Mouse (Mus musculus) forebrain, embryonic 16.5 days (tissue): ENCODE results near the gene Pld5. TPM values are rescaled to one million over a fixed set of nuclear protein-coding genes. Genes with fewer than 3 reads are reported as not detected.

Source experiments
- ATAC-seq: fragments of 200-750 bp; cut with Nextera tagmentation; 2 replicates; pipeline ENCODE4 v1.8.0; 2017; ENCODE audit warnings: mild to moderate bottlenecking, moderate library complexity
- H3K27ac ChIP-seq: fragments of 300-500 bp; sonication (generic); 2 replicates; pipeline ENCODE4 v1.5.1; 2014; ENCODE audit warnings: low read length, control low read depth
- H3K27me3 ChIP-seq: fragments of 300-500 bp; sonication (generic); replicated peaks from 2 replicates; pipeline ENCODE4 v1.6.1; 2014; ENCODE audit warnings: low read length; ENCODE audit not compliant: control insufficient read depth, insufficient read depth
- H3K36me3 ChIP-seq: fragments of 300-500 bp; sonication (generic); 2 replicates; pipeline ENCODE4 v1.6.1; 2014; ENCODE audit not compliant: control insufficient read depth, insufficient read depth
- H3K4me1 ChIP-seq: fragments of 300-500 bp; sonication (generic); replicated peaks from 2 replicates; pipeline ENCODE4 v1.6.1; 2014; ENCODE audit warnings: low read length; ENCODE audit not compliant: control insufficient read depth, insufficient read depth
- H3K4me2 ChIP-seq: fragments of 300-500 bp; sonication (generic); 2 replicates; pipeline ENCODE4 v1.6.1; 2014; ENCODE audit warnings: mild to moderate bottlenecking, low read length, control low read depth
- H3K4me3 ChIP-seq: fragments of 300-500 bp; sonication (generic); replicated peaks from 2 replicates; pipeline ENCODE4 v1.5.1; 2014; ENCODE audit warnings: mild to moderate bottlenecking, low read length, control low read depth
- H3K9ac ChIP-seq: fragments of 300-500 bp; sonication (generic); replicated peaks from 2 replicates; pipeline ENCODE4 v1.6.1; 2014; ENCODE audit warnings: low read depth, low read length, control low read depth
- H3K9me3 ChIP-seq: fragments of 300-500 bp; sonication (generic); 2 replicates; pipeline ENCODE4 v1.6.1; 2016; ENCODE audit warnings: low read length; ENCODE audit not compliant: control insufficient read depth
- WGBS: fragments of 180-500 bp; shearing (Covaris S2); extraction: QIAGEN DNeasy Blood & Tissue Kit; methylation state at CpG from one replicate; pipeline ENCODE4 v1.1.7; 2014; 5-methylcytosine and 5-hydroxymethylcytosine counted together
- polyA plus RNA-seq: library from polyadenylated mRNA; unstranded; fragments of >200 nt; fragmentation: Nextera tagmentation; extraction: Ambion mirVana; gene quantifications from 2 replicates; pipeline ENCODE4 v1.2.1, GENCODE M21; 2015

Pld5 gene
- polyA plus RNA-seq, 1 experiment from 2014 or later, result 1.6 TPM

- Histone ChIP-seq H3K4me2 (no peak overlapping the region), H3K4me3 (no peak overlapping the region), H3K27me3 (no peaks in the 10 kb centered on the region), H3K27ac (no peak overlapping the region), H3K9me3 (no peaks in the 10 kb centered on the region), H3K9ac (no peak overlapping the region), H3K4me1 (peaks cover 3% of the 10 kb centered on the region), H3K36me3 (no peaks in the 10 kb centered on the region)
- WGBS, result 7% methylated on average over 12 of the region's 12 CpGs
- ATAC-seq, result peak; percentile 82
These were observed 51.9 kb downstream of the Pld5 start for GRCm38 (mm10) chr1:176223196-176223595.

DNA sequence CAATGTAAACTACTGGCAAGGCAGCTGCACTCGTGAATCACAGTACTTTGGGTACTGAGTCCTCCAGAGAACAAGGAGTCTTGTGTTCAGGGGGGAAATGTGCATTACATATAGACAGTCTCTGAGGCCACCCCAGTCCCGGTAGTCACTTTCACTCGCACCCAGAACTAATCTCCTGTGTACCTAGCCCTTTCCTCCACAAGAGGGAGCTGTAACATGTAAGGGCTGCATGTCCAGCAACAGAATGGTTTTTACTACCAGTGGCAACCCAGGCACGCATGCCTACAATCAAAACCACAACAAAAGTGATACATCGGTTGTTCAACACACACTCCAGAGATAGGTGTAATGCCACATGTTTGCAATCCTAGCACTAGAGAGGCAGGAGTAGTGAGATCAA lies 56.9 kb downstream of the Pld5 start:
- H3K4me2 ChIP-seq, result no peak overlapping the region
- H3K4me3 ChIP-seq, result no peak overlapping the region
- H3K36me3 ChIP-seq, result no peaks in the 10 kb centered on the region
- no peaks in the 10 kb centered on the region for H3K27me3 ChIP-seq
- H3K9ac ChIP-seq, result no peak overlapping the region
- 91% methylated on average over 5 of the region's 5 CpGs for WGBS
- peaks cover 7% of the 10 kb centered on the region for H3K4me1 ChIP-seq
- H3K9me3 ChIP-seq, result no peaks in the 10 kb centered on the region
- no peak for ATAC-seq
- H3K27ac ChIP-seq, result no peak overlapping the region

DNA sequence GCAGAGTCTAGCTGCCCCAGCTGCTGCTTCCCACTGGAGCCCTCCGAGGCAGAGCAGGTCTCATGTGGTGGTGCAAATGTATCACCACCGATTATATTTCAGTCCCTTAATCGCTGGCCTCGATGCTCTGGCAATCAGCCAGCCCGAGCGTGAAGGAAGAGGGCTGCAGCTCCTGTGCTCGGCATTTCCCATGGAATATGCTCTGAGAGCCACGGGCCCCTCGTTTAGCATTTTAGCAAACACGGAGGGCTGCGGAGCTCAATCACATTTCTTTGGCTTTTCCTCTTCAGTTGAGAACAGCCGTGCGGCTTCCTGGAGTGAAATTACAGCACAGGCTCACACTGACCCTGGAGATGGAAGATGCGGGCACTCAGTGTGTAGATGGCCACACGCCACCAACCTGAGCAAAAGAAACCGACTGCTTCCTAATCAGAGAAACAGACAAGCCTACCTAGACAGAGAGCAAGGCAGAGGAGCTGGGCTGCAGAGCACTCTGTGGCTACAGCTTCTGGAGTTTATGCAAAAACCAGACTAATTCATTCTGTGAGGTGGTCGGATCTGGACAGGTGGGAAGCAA lies 61.4 kb downstream of the Pld5 start:
- Histone ChIP-seq H3K4me2 (peak overlapping the region; percentile 51), H3K36me3 (no peaks in the 10 kb centered on the region), H3K9me3 (no peaks in the 10 kb centered on the region), H3K4me1 (peaks cover 7% of the 10 kb centered on the region), H3K27ac (no peak overlapping the region), H3K27me3 (no peaks in the 10 kb centered on the region), H3K9ac (peak overlapping the region; percentile 36), H3K4me3 (peak overlapping the region; percentile 28)
- peak; percentile 66 for ATAC-seq
- WGBS, result 16% methylated on average over 17 of the region's 17 CpGs

GRCm38 (mm10) chr1:176212922-176213644 lies 62.0 kb downstream of the Pld5 start:
- Histone ChIP-seq H3K4me3 (peak overlapping the region; percentile 28), H3K36me3 (no peaks in the 10 kb centered on the region), H3K9me3 (no peaks in the 10 kb centered on the region), H3K4me2 (peak overlapping the region; percentile 51), H3K4me1 (peaks cover 7% of the 10 kb centered on the region), H3K27ac (no peak overlapping the region), H3K27me3 (no peaks in the 10 kb centered on the region), H3K9ac (peak overlapping the region; percentile 36)
- no peak; the same call in 1 of the 2 replicates for ATAC-seq
- 59% methylated on average over 9 of the region's 9 CpGs for WGBS

DNA sequence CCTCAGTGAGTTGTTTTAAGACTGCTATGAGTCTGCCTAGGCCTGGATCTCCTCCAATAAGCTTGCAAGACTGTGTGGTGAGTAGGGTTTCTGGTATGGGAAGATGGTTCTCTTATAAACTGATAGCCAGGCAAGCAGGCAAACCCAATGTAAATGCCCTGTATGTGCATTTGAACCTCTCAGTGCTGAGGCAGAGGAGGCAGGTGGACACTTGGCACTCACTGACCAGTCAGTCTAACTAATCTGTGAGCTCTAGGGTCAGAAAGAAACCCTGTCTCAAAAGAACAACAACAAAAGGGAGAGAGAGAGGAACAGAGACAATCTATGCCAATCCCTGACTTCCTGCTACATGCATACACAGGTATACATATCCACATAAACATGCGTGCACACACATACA lies 64.3 kb downstream of the Pld5 start:
- H3K27ac ChIP-seq, result no peak overlapping the region
- no peak overlapping the region for H3K4me2 ChIP-seq
- no peak overlapping the region for H3K4me3 ChIP-seq
- no peaks in the 10 kb centered on the region for H3K9me3 ChIP-seq
- no peak overlapping the region for H3K9ac ChIP-seq
- ATAC-seq, result no peak
- no peaks in the 10 kb centered on the region for H3K27me3 ChIP-seq
- H3K4me1 ChIP-seq, result peaks cover 7% of the 10 kb centered on the region
- no peaks in the 10 kb centered on the region for H3K36me3 ChIP-seq
- 100% methylated on average over 1 of the region's 1 CpGs for WGBS

GRCm38 (mm10) chr1:176208014-176208413 lies 67.1 kb downstream of the Pld5 start:
- Histone ChIP-seq H3K9ac (no peak overlapping the region), H3K4me1 (no peaks in the 10 kb centered on the region), H3K4me3 (no peak overlapping the region), H3K36me3 (no peaks in the 10 kb centered on the region), H3K27me3 (no peaks in the 10 kb centered on the region), H3K4me2 (no peak overlapping the region), H3K9me3 (no peaks in the 10 kb centered on the region), H3K27ac (no peak overlapping the region)
- no peak for ATAC-seq
- WGBS, result 88% methylated on average over 2 of the region's 2 CpGs

DNA sequence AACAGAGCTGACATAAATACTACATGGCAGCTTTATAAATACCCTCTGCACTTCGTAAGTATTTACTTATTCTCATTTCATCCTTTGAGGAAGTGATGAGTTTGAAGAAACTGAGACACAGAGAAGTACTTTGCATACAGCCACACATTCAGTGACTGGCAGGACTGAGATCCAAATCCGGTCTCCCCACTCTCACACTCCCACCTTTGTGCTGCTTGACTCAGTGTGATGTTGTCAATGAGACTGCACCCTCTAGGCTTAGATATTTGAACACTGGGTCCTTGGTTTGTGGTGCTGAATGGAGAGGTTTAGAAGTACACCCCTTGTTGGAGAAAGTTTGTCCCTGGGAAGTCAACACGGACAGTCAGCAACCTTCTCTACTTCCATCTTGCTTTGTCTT lies 72.8 kb downstream of the Pld5 start:
- Histone ChIP-seq H3K4me2 (no peak overlapping the region), H3K36me3 (no peaks in the 10 kb centered on the region), H3K4me1 (no peaks in the 10 kb centered on the region), H3K9me3 (no peaks in the 10 kb centered on the region), H3K9ac (no peak overlapping the region), H3K27ac (no peak overlapping the region), H3K4me3 (no peak overlapping the region), H3K27me3 (no peaks in the 10 kb centered on the region)
- 81% methylated on average over 3 of the region's 3 CpGs for WGBS
- no peak for ATAC-seq

- Histone ChIP-seq H3K27ac (no peak overlapping the region), H3K36me3 (no peaks in the 10 kb centered on the region), H3K27me3 (no peaks in the 10 kb centered on the region), H3K4me1 (peaks cover 4% of the 10 kb centered on the region), H3K9ac (no peak overlapping the region), H3K9me3 (no peaks in the 10 kb centered on the region), H3K4me2 (no peak overlapping the region), H3K4me3 (no peak overlapping the region)
- ATAC-seq, result peak; percentile 57; the same call in 1 of the 2 replicates
- WGBS, result 53% methylated on average over 6 of the region's 6 CpGs
These were observed 77.9 kb downstream of the Pld5 start for GRCm38 (mm10) chr1:176197036-176197766.

DNA sequence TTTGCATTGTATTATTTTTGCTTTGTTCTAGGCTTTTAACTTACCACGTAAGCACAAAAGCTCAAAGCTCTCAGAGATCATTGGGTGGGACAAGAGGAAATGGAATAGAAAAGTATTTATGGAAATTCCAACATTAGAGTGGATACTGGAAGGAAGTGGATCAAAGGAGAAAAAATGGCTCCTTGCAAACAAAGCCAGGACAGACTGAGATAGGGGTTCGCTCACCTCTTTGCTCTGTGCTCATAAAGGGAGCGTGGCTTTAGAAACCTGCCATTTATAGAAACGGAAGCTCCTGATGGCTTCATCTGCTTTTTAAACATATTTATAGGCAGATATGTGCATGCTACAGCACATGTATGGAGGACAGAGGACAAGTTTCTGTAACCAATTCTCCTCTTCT lies 78.8 kb downstream of the Pld5 start:
- Histone ChIP-seq H3K27ac (no peak overlapping the region), H3K4me1 (peaks cover 4% of the 10 kb centered on the region), H3K4me3 (no peak overlapping the region), H3K9me3 (no peaks in the 10 kb centered on the region), H3K9ac (no peak overlapping the region), H3K27me3 (no peaks in the 10 kb centered on the region), H3K36me3 (no peaks in the 10 kb centered on the region), H3K4me2 (no peak overlapping the region)
- 90% methylated on average over 4 of the region's 4 CpGs for WGBS
- no peak for ATAC-seq
